Mouse (Mus musculus): Measurements from ENCODE around the gene Ttll11.

- TF ChIP-seq CTCF (IDR thresholded peaks at IDR 0.05; ENCODE audit: borderline replicate concordance, control insufficient read depth, extremely low read depth, insufficient read depth, low read length, poor library complexity): no peak
- no peak for TF ChIP-seq POLR2A (IDR thresholded peaks at IDR 0.05; ENCODE audit: control insufficient read depth, extremely low read depth, insufficient read depth, low read length, poor library complexity)
Measured at GRCm38 (mm10) chr2:35852164-35852509, 127.6 kb downstream of the Ttll11 start.
